Mouse (Mus musculus) liver, embryonic 11.5 days (tissue): ENCODE data around the gene Fars2. TPM values are rescaled to one million over a fixed set of nuclear protein-coding genes. Genes with fewer than 3 reads are reported as not detected.

Source experiments
- ATAC-seq: fragments of 200-750 bp; cut with Nextera tagmentation; replicated peaks from 2 replicates; pipeline ENCODE4 v1.8.0; 2017; ENCODE audit warnings: moderate number of reproducible peaks, mild to moderate bottlenecking, moderate TSS enrichment, moderate library complexity; ENCODE audit not compliant: low FRiP score
- DNase-seq: peaks from one replicate; pipeline ENCODE4 v3.0.0-alpha.2; 2017; ENCODE audit warnings: low spot score
- H3K27ac ChIP-seq: fragments of 300-500 bp; sonication (generic); 2 replicates; pipeline ENCODE4 v1.5.1; 2014; ENCODE audit warnings: mild to moderate bottlenecking, low read depth, low read length, control low read depth
- H3K27me3 ChIP-seq: fragments of 300-500 bp; sonication (generic); replicated peaks from 2 replicates; pipeline ENCODE4 v1.6.1; 2014; ENCODE audit warnings: low read length, mixed read lengths; ENCODE audit not compliant: control insufficient read depth, insufficient read depth
- H3K36me3 ChIP-seq: fragments of 300-500 bp; sonication (generic); 2 replicates; pipeline ENCODE4 v1.6.1; 2014; ENCODE audit warnings: mild to moderate bottlenecking, low read length, moderate library complexity, mixed read lengths; ENCODE audit not compliant: control insufficient read depth, insufficient read depth
- H3K4me1 ChIP-seq: fragments of 300-500 bp; sonication (generic); replicated peaks from 2 replicates; pipeline ENCODE4 v1.6.1; 2014; ENCODE audit warnings: low read length, mixed read lengths; ENCODE audit not compliant: control insufficient read depth, insufficient read depth
- H3K4me2 ChIP-seq: fragments of 300-500 bp; sonication (generic); 2 replicates; pipeline ENCODE4 v1.6.1; 2014; ENCODE audit warnings: mild to moderate bottlenecking, control low read depth, moderate library complexity
- H3K4me3 ChIP-seq: fragments of 300-500 bp; sonication (generic); 2 replicates; pipeline ENCODE4 v1.5.1; 2014; ENCODE audit warnings: low read depth, low read length, control low read depth
- H3K9ac ChIP-seq: fragments of 300-500 bp; sonication (generic); 2 replicates; pipeline ENCODE4 v1.6.1; 2014; ENCODE audit warnings: low read depth, low read length, control low read depth
- H3K9me3 ChIP-seq: fragments of 300-500 bp; sonication (generic); 2 replicates; pipeline ENCODE4 v1.6.1; 2016; ENCODE audit warnings: low read length, inconsistent platforms, mixed read lengths; ENCODE audit not compliant: control insufficient read depth
- WGBS: fragments of 180-500 bp; shearing (Covaris S2); extraction: QIAGEN DNeasy Blood & Tissue Kit; methylation state at CpG from one replicate; pipeline ENCODE4 v1.1.7; 2014; 5-methylcytosine and 5-hydroxymethylcytosine counted together
- polyA plus RNA-seq: library from polyadenylated mRNA; unstranded; fragments of >200 nt; fragmentation: Nextera tagmentation; extraction: Ambion mirVana; gene quantifications from 2 replicates; pipeline ENCODE4 v1.2.1, GENCODE M21; 2014

Gene Fars2
- polyA plus RNA-seq, 1 experiment from 2014 or later, result 27.7 TPM

DNA sequence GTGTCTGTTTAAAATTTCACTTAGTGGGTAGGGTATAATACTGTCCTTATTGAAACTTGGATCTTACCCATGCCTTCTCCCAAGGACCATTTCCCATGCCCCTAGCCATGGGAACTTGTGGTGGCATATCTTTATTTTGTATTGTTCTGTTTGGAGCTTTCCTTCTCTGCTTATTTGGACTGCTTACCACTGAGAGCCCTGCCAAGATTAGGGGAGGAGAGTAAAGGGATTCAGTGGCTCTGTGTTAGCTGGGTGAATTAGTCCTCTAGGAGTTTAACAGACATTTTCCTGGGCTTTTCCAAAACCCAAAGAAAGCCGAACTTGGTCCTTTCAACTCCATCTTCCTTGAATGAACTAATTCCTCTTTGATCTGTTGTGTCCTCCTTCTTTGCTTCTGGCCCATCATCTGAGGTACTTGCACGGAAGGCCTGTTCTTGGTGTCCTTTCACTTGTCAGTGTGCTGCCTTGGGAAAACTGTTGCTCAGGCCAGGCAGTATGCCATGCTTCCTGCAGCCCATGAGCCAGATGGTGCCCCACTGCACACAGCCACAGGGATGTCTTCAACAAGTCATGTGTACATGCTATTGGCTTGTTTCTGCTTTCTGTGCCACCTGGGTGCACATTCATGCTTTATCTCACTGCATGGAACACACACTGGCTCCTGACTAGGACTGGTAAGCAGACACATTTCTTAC, 12.3 kb downstream of the Fars2 start:
- H3K36me3 ChIP-seq, result no peaks in the 10 kb centered on the region
- WGBS, result 89% methylated on average over 2 of the region's 2 CpGs
- no peaks in the 10 kb centered on the region for H3K9me3 ChIP-seq
- H3K4me2 ChIP-seq, result no peak overlapping the region
- no peak overlapping the region for H3K9ac ChIP-seq
- H3K27ac ChIP-seq, result no peak overlapping the region
- peaks cover 5% of the 10 kb centered on the region; the same call in 1 of the 2 replicates for H3K4me1 ChIP-seq
- no peaks in the 10 kb centered on the region for H3K27me3 ChIP-seq
- DNase-seq (no peak), ATAC-seq (no peak)
- no peak overlapping the region for H3K4me3 ChIP-seq

DNA sequence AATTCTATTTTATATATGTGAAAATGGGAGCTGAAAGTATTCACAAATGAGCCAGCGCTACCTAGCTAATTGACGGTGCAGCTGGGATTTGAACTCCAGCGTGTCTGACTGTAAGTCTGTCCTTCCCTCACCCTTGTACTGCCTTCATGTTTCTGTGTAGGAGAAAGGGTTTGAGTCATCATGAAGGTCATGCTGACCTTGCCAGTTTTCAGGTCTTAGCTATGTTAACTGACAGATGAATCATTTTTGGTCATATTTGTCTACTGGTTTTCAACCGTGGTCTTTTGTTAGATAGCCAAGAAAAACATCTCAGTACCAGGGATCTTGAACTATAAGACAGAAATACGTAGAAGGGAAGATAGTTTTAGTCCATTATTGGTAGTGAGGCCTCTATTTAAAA, 14.2 kb downstream of the Fars2 start:
- DNase-seq (no peak), ATAC-seq (no peak)
- no peak overlapping the region for H3K4me2 ChIP-seq
- H3K27me3 ChIP-seq, result no peaks in the 10 kb centered on the region
- WGBS, result 90% methylated on average over 5 of the region's 5 CpGs
- H3K27ac ChIP-seq, result no peak overlapping the region
- no peak overlapping the region for H3K9ac ChIP-seq
- H3K4me3 ChIP-seq, result no peak overlapping the region
- H3K4me1 ChIP-seq, result peaks cover 5% of the 10 kb centered on the region; the same call in 1 of the 2 replicates
- H3K9me3 ChIP-seq, result no peaks in the 10 kb centered on the region
- H3K36me3 ChIP-seq, result no peaks in the 10 kb centered on the region

DNA sequence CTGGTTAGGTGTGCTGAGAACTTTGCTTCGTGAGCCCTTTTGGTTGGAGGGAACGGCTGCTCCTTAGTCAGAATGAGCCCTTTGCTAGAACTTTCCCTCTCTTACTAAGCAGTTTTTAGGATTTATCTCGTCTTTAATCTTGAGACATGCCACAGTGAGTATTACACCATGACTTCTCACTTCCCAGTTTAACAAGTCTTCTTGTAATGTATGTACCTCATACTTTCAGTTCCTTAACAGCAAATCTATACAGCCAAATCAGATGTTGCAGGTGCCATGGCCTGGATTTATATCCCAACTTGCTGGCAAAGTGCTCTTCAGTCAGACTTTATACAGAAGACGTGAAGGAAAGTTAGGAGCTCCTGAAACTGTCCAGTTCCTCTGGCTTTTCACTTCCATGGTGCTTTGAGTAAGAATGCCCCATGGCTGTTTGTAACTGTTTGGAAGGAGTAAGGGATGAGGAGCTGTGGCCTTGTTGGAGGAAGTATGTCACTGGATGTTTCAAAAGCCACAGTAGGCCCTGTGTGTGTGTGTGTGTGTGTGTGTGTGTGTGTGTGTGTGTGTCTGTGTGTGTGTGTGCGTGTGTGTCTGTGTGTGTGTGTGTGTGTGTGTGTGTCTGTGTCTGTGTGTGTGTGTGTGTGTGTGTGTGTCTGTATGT, 14.9 kb downstream of the Fars2 start:
- 74% methylated on average over 4 of the region's 5 CpGs for WGBS
- no peak overlapping the region for H3K9ac ChIP-seq
- no peaks in the 10 kb centered on the region for H3K9me3 ChIP-seq
- no peaks in the 10 kb centered on the region for H3K36me3 ChIP-seq
- no peak overlapping the region for H3K4me2 ChIP-seq
- ATAC-seq (no peak), DNase-seq (no peak)
- no peaks in the 10 kb centered on the region for H3K27me3 ChIP-seq
- H3K27ac ChIP-seq, result no peak overlapping the region
- peaks cover 5% of the 10 kb centered on the region; the same call in 1 of the 2 replicates for H3K4me1 ChIP-seq
- no peak overlapping the region for H3K4me3 ChIP-seq

DNA sequence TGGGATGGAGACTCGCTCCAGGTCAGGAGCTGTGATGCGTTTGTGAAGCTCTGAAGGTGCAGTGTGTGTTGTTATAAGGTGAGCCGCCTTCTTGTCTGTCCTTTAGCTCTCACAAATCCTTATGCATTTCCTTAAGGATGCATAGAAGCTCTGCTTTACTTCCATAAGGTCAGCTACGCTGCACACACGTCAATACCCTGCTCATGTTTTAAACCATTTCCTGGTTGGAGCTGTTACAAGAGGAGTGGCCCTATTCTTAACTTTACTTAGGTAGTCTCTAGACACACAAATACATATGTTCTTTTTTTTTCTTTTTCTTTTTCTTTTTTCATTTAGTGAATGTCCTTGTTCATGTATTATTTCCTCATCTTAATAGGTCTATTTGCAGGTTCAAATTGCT, 22.5 kb downstream of the Fars2 start:
- Histone ChIP-seq H3K27me3 (no peaks in the 10 kb centered on the region), H3K4me2 (no peak overlapping the region), H3K4me1 (no peaks in the 10 kb centered on the region; the same call in 1 of the 2 replicates), H3K36me3 (no peaks in the 10 kb centered on the region), H3K27ac (no peak overlapping the region), H3K9me3 (no peaks in the 10 kb centered on the region), H3K9ac (no peak overlapping the region), H3K4me3 (no peak overlapping the region)
- WGBS, result 81% methylated on average over 5 of the region's 5 CpGs
- DNase-seq (no peak), ATAC-seq (no peak)

DNA sequence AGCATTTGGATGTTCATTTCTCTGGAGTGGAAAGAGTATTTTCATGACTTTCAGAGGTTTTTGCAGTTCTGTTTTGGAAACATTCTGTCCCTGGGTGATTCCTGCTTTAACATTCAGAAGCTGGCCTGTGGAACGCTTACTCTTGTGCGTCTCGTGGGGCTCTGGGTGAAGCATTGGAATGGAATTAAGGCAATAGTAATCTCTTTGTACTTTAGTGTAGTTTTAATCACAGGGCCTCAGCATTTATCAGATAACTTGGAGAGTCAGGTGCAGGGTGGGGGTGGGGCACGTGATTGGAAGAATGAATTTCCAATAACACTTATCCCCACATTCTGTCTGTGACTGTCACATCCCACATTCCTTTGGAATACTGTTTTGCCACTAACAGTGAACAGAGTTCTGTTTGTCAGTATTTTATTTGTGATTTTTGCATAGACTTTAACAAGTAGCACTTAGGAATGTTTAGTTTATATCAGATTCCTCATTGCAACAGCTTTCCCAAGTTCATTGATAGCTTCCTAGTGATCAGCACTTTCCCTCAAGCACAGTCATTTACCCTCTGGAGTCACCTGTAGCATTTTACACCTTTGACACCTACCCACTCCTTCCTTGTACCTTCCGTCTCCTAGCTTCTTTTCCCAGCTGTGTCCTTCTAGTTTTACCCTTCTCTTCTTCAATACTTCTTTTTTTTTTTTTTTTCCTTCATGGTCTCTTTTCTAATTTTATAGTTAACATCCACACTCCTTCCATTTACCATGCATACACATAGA, 23.2 kb downstream of the Fars2 start:
- 83% methylated on average over 5 of the region's 5 CpGs for WGBS
- Histone ChIP-seq H3K9me3 (no peaks in the 10 kb centered on the region), H3K4me3 (no peak overlapping the region), H3K27me3 (no peaks in the 10 kb centered on the region), H3K4me1 (no peaks in the 10 kb centered on the region; the same call in 1 of the 2 replicates), H3K4me2 (no peak overlapping the region), H3K36me3 (no peaks in the 10 kb centered on the region), H3K27ac (no peak overlapping the region), H3K9ac (no peak overlapping the region)
- DNase-seq (no peak), ATAC-seq (no peak)

DNA sequence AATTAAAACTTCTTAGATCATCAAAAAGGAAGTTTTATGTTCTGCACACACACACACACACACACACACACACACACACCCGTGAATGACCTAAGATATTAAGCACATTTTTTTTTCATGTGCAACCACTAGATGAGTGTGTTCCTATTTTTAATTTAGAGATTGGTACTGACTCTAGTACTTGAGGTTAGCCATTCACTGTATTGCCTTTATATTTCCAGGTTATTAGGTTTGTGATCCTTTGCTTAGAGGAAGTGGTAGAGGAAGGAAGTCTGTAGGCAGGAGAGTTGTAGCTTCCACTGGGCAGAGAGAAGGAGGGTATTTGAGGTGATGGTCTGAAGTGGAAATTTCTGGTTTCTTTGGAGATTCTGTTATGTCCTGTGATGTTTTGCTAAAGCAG, 28.4 kb downstream of the Fars2 start:
- DNase-seq, result no peak
- H3K36me3 ChIP-seq, result no peaks in the 10 kb centered on the region
- H3K9me3 ChIP-seq, result no peaks in the 10 kb centered on the region
- H3K9ac ChIP-seq, result no peak overlapping the region
- ATAC-seq, result no peak
- H3K4me3 ChIP-seq, result no peak overlapping the region
- no peak overlapping the region for H3K27ac ChIP-seq
- no peaks in the 10 kb centered on the region for H3K4me1 ChIP-seq
- 85% methylated on average over 1 of the region's 1 CpGs for WGBS
- no peak overlapping the region for H3K4me2 ChIP-seq
- H3K27me3 ChIP-seq, result no peaks in the 10 kb centered on the region

DNA sequence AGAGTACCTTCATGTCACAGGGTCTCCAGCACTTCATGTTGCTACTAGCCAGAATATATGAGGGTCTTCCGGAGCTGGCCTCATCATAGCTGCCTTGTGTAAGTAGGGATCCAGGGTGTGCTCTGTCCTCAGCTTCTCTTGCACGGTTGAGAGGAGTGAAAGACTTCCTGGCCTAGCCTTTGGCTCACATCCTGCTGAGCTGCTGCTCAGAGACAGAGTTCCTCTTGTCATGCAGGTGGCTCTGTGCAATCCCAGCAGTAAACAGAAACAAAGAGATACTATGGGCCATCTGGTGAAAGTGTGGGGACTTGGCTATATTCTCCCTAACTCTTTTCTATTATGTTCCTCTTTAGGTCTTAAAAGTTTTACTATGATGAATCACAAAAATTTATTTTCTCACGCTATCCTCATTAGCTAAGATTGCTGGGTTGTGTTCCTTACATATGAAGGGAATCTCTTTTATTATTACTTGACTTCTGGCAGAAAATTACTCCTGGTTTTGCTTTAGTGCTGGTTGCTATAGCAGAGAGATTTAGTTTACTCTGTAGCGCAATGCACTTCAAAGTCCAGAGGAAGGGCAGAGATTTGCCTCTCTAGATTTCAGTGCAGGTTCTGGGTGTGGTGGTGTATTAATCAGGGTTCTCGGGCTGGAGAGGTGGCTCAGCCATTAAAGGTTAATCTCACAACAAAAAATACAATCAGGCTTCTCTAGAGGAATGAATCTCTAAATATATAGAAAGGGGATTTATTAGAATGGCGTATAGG, 32.1 kb downstream of the Fars2 start:
- 63% methylated on average over 6 of the region's 6 CpGs for WGBS
- Histone ChIP-seq H3K4me3 (no peak overlapping the region), H3K27me3 (no peaks in the 10 kb centered on the region), H3K36me3 (no peaks in the 10 kb centered on the region), H3K9me3 (no peaks in the 10 kb centered on the region), H3K4me1 (no peaks in the 10 kb centered on the region), H3K9ac (no peak overlapping the region), H3K27ac (no peak overlapping the region), H3K4me2 (no peak overlapping the region)
- DNase-seq, result no peak
- ATAC-seq, result no peak

DNA sequence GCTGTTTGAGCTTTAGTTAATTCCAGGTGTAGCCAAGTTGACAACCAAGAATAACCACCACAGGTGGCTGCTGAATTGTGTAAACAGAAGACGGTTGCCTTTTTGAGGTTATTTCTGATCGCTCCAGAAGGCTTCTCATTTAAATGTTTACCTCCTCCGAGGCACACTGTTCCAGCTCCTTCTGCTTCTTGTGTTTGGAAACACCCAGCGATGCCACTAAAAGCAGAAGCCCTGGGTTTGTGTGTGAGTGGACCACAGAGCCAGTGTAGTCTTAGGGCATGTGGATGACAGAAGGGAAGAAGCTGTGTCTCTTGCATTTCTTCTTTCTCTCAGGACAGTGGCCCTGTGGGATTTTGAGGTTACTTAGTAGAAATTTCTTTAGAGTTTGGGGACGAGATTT, 33.1 kb downstream of the Fars2 start:
- no peak overlapping the region for H3K27ac ChIP-seq
- no peak overlapping the region for H3K9ac ChIP-seq
- DNase-seq (no peak), ATAC-seq (no peak)
- WGBS, result 63% methylated on average over 5 of the region's 5 CpGs
- H3K27me3 ChIP-seq, result no peaks in the 10 kb centered on the region
- no peak overlapping the region for H3K4me2 ChIP-seq
- no peaks in the 10 kb centered on the region for H3K9me3 ChIP-seq
- no peaks in the 10 kb centered on the region for H3K4me1 ChIP-seq
- no peaks in the 10 kb centered on the region for H3K36me3 ChIP-seq
- H3K4me3 ChIP-seq, result no peak overlapping the region
